Mouse (Mus musculus): ENCODE results near the gene 7530416G11Rik. TPM values are rescaled to one million over a fixed set of nuclear protein-coding genes. Genes with fewer than 3 reads are reported as not detected.

7530416G11Rik gene
- polyA plus RNA-seq, 1 experiment: not detected

- WGBS: 40% methylated on average over 5 of the region's 5 CpGs
- no peak for DNase-seq
Measured at GRCm38 (mm10) chr15:85464190-85464589, 38.8 kb downstream of the 7530416G11Rik start.

DNA sequence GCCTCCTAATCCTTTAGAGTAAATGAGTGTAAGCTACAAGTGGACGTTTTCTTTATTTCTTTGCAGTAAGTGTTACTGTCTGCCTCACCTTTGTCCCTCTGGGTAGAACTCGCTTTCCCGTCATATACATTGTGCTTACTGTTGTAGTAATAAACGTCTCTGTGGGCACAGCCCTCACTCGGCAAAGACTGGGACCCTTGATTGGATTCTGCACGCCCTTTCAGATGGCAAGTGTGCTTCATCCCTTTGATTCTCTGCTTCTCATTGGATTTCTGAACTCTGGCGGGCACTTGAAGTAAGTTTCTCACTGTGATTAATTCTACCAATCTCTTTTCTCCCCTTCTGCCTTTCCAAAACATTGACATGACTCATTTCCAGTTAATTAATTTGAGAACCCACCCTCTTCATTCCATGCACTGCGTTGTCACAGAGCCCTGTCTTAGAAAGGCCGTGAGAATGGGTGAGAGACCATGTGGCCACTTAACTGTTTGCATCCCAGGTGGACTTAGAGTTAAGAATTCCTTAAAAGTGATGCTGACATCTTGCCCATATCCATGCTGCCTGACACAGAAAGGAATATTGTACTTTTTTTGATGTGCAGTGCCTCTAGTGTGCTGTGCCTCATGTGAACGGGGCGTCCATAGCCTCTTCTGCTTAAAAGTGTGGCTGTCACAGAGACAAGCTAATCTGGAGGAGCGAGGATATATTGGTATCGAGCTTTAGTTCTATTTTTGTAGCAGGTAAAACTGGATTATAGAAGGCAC is 39.8 kb downstream of the 7530416G11Rik start:
- Histone ChIP-seq H3K4me3 (replicated peaks; ENCODE audit: extremely low read depth, low read depth, low read length) (no peak overlapping the region), H3K4me1 (ENCODE audit: control insufficient read depth, insufficient read depth, low read length) (peaks cover 4% of the 10 kb centered on the region; the same call in 1 of the 2 replicates)
- no peak for TF ChIP-seq POLR2A (IDR thresholded peaks at IDR 0.05; ENCODE audit: borderline replicate concordance, extremely low read depth, low read depth, low read length)
- TF ChIP-seq CTCF (IDR thresholded peaks at IDR 0.05; ENCODE audit: insufficient read depth, low read length): no peak
- DNase-seq: no peak
- WGBS: 84% methylated on average over 13 of the region's 13 CpGs

More at GRCm38 (mm10) chr15:85464190-85464589, 38.8 kb downstream of the 7530416G11Rik start:
- H3K4me3 ChIP-seq (replicated peaks; ENCODE audit: extremely low read depth, low read depth, low read length): no peak overlapping the region
- peaks cover 3% of the 10 kb centered on the region; the same call in 1 of the 2 replicates for H3K4me1 ChIP-seq (ENCODE audit: control insufficient read depth, insufficient read depth, low read length)
- TF ChIP-seq CTCF (IDR thresholded peaks at IDR 0.05; ENCODE audit: insufficient read depth, low read length) (no peak), POLR2A (IDR thresholded peaks at IDR 0.05; ENCODE audit: borderline replicate concordance, extremely low read depth, low read depth, low read length) (no peak)

DNA sequence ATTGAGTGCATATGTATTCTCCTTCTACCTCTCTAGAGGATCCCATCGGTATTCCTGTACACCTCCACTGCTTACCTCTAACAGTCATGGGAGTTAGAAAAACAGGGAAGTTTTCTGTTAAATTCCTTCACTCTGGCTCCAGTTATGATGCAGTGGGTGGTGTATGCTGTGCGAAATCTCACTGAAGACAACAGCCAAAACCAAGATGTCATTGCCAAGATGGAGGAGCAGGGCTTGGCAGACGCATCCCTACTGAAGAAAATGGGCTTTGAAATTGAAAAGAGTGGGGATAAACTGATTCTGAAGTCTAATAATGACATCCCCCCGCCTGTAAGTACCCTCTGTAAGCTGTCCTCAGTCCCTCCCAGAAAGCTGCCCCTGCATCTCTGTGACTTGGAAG is 40.9 kb downstream of the 7530416G11Rik start:
- H3K4me3 ChIP-seq (replicated peaks; ENCODE audit: extremely low read depth, low read depth, low read length): no peak overlapping the region
- no peak for DNase-seq
- TF ChIP-seq POLR2A (IDR thresholded peaks at IDR 0.05; ENCODE audit: borderline replicate concordance, extremely low read depth, low read depth, low read length) (no peak), CTCF (IDR thresholded peaks at IDR 0.05; ENCODE audit: insufficient read depth, low read length) (no peak)
- H3K4me1 ChIP-seq (ENCODE audit: control insufficient read depth, insufficient read depth, low read length): peaks cover 4% of the 10 kb centered on the region; the same call in 1 of the 2 replicates
- 82% methylated on average over 4 of the region's 4 CpGs for WGBS

- Histone ChIP-seq H3K4me1 (ENCODE audit: control insufficient read depth, insufficient read depth, low read length) (peaks cover 4% of the 10 kb centered on the region; the same call in 1 of the 2 replicates), H3K4me3 (replicated peaks; ENCODE audit: extremely low read depth, low read depth, low read length) (no peak overlapping the region)
- TF ChIP-seq CTCF (IDR thresholded peaks at IDR 0.05; ENCODE audit: insufficient read depth, low read length) (no peak), POLR2A (IDR thresholded peaks at IDR 0.05; ENCODE audit: borderline replicate concordance, extremely low read depth, low read depth, low read length) (no peak)
- DNase-seq: no peak
- WGBS: 70% methylated on average over 4 of the region's 4 CpGs
Measured at GRCm38 (mm10) chr15:85461541-85461940, 41.5 kb downstream of the 7530416G11Rik start.

DNA sequence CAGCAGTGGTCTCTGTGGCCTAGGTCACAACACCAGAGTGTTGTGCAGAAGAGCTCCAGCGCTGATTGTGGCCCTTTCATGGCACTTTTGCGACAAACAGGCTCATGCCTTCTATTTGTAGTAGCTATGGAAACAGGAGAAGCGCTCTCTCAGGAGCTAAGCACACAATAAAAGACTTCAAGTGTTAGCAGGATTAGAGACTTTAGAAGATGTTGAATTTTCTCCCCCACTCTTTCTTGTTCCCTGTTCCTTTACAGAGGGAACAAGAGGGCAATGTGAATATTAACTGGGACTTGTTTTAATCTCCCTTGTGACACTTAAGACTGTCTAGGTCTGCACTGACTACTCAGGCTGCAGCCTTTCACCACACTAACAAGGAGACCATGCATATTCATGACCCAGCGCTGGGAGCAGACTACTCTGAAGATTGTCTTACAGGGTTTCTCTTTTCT is 44.4 kb downstream of the 7530416G11Rik start:
- 62% methylated on average over 4 of the region's 4 CpGs for WGBS
- no peak for DNase-seq

GRCm38 (mm10) chr15:85457838-85458237 is 45.2 kb downstream of the 7530416G11Rik start:
- Histone ChIP-seq H3K4me3 (replicated peaks; ENCODE audit: extremely low read depth, low read depth, low read length) (no peak overlapping the region), H3K4me1 (ENCODE audit: control insufficient read depth, insufficient read depth, low read length) (peaks cover 4% of the 10 kb centered on the region; the same call in 1 of the 2 replicates)
- no peak for DNase-seq
- TF ChIP-seq POLR2A (IDR thresholded peaks at IDR 0.05; ENCODE audit: borderline replicate concordance, extremely low read depth, low read depth, low read length) (no peak), CTCF (IDR thresholded peaks at IDR 0.05; ENCODE audit: insufficient read depth, low read length) (no peak)
- 64% methylated on average over 8 of the region's 8 CpGs for WGBS

More for the DNA sequence above, 44.4 kb downstream of the 7530416G11Rik start:
- H3K4me1 ChIP-seq (ENCODE audit: control insufficient read depth, insufficient read depth, low read length): peaks cover 4% of the 10 kb centered on the region; the same call in 1 of the 2 replicates
- no peak overlapping the region for H3K4me3 ChIP-seq (replicated peaks; ENCODE audit: extremely low read depth, low read depth, low read length)
- TF ChIP-seq CTCF (IDR thresholded peaks at IDR 0.05; ENCODE audit: insufficient read depth, low read length) (no peak), POLR2A (IDR thresholded peaks at IDR 0.05; ENCODE audit: borderline replicate concordance, extremely low read depth, low read depth, low read length) (no peak)

- Histone ChIP-seq H3K4me1 (ENCODE audit: control insufficient read depth, insufficient read depth, low read length) (peaks cover 4% of the 10 kb centered on the region; the same call in 1 of the 2 replicates), H3K4me3 (replicated peaks; ENCODE audit: extremely low read depth, low read depth, low read length) (no peak overlapping the region)
- WGBS: 65% methylated on average over 8 of the region's 8 CpGs
- no peak for DNase-seq
- TF ChIP-seq CTCF (IDR thresholded peaks at IDR 0.05; ENCODE audit: insufficient read depth, low read length): no peak
- no peak for TF ChIP-seq POLR2A (IDR thresholded peaks at IDR 0.05; ENCODE audit: borderline replicate concordance, extremely low read depth, low read depth, low read length)
Measured at GRCm38 (mm10) chr15:85456891-85457290, 46.1 kb downstream of the 7530416G11Rik start.

GRCm38 (mm10) chr15:85446652-85447051 is 56.4 kb downstream of the 7530416G11Rik start:
- TF ChIP-seq CTCF (IDR thresholded peaks at IDR 0.05; ENCODE audit: insufficient read depth, low read length) (no peak), POLR2A (IDR thresholded peaks at IDR 0.05; ENCODE audit: borderline replicate concordance, extremely low read depth, low read depth, low read length) (no peak)
- Histone ChIP-seq H3K4me1 (ENCODE audit: control insufficient read depth, insufficient read depth, low read length) (no peaks in the 10 kb centered on the region), H3K4me3 (replicated peaks; ENCODE audit: extremely low read depth, low read depth, low read length) (no peak overlapping the region)
- WGBS: 68% methylated on average over 3 of the region's 3 CpGs
- no peak for DNase-seq

Other genes with a start within 250 kb of the 7530416G11Rik start
- 116 and 131 TPM in 2 replicates for gene Atxn10, start 167.0 kb downstream of the 7530416G11Rik start, polyA plus RNA-seq (2012; rRNA removed)
- gene Wnt7b, start 79.2 kb upstream of the 7530416G11Rik start, polyA plus RNA-seq (2012; rRNA removed): 7.0 and 13.2 TPM in 2 replicates
- gene Ppara, start 231.8 kb upstream of the 7530416G11Rik start, polyA plus RNA-seq (2012; rRNA removed): 2.2 and 2.3 TPM in 2 replicates

Data from lung, adult 2 months (tissue).